Mouse (Mus musculus) heart, postnatal 10 days (tissue): Measurements from ENCODE around the gene Tbc1d25. TPM values are rescaled to one million over a fixed set of nuclear protein-coding genes. Genes with fewer than 3 reads are reported as not detected.

Source experiments
- DNase-seq, 2 experiments: peaks; one replicate each; pipeline ENCODE4 v3.0.0; 2021
- intact Hi-C: fragments of 180-260 bp; cut with DNase I; formaldehyde crosslinking; loops from one replicate; pipeline ENCODE4 v1.15.1; 2025
- total RNA-seq, 2 experiments: library from RNA; stranded (reverse); gene quantifications; 2 replicates each; pipeline ENCODE4 v1.2.3; 2021

Tbc1d25 gene
- total RNA-seq, 2 experiments from 2014 or later: 6.0 to 6.5 TPM

- intact Hi-C loops: loop anchor here (10.0 kb wide), 1 partner anchor 200 kb away; the partner anchor contains the start of gene Pcsk1n
- no peak for DNase-seq
These were observed 60.7 kb downstream of the Tbc1d25 start for GRCm38 (mm10) chrX:8115275-8115674.

DNA sequence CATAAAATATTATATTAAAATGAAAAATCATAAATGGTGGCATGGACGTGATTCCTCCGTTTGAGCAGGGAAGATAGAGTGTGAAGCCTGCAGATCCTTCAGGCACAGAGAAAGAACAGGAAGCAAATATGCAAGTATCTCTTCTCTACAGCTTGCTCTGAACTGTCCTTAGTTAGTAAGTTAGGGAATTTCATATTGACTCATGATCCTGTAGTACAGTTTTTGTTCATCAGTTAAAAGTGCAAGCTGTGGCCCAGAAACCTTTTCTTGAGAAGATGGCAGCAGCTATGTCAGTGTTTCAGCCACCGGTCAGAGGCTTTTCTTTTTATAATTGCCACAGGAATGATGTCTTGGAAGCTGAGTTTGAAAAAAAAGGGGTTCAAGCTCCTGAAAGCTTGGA is 71.0 kb downstream of the Tbc1d25 start:
- intact Hi-C loops: no loop called here
- no peak for DNase-seq

Other genes starting within 250 kb of the Tbc1d25 start
- gene Eras, start 247.6 kb downstream of the Tbc1d25 start, total RNA-seq: not detected
- 10 to 100 TPM; 21.5 to 23.7 TPM for gene Hdac6, start 228.3 kb downstream of the Tbc1d25 start, total RNA-seq
- not detected for gene Gata1, start 198.1 kb downstream of the Tbc1d25 start, total RNA-seq
- not detected for gene Glod5, start 157.7 kb downstream of the Tbc1d25 start, total RNA-seq
- 1 to 10 TPM; 8.3 to 8.8 TPM for gene Suv39h1, start 101.4 kb downstream of the Tbc1d25 start, total RNA-seq
- 1 to 10 TPM; 2.3 to 3.0 TPM for gene Was, start 85.7 kb downstream of the Tbc1d25 start, total RNA-seq
- gene Wdr13, start 43.3 kb downstream of the Tbc1d25 start, total RNA-seq: 10 to 100 TPM; 79.1 to 79.3 TPM
- gene Rbm3, start 30.3 kb downstream of the Tbc1d25 start, total RNA-seq: 100 to 1,000 TPM; 341 to 398 TPM
- gene Ebp, start 17.3 kb upstream of the Tbc1d25 start, total RNA-seq: 10 to 100 TPM; 22.8 to 26.1 TPM
- gene Porcn, start 30.3 kb upstream of the Tbc1d25 start, total RNA-seq: 1 to 10 TPM; 2.4 to 3.1 TPM
- gene Ftsj1, start 76.2 kb upstream of the Tbc1d25 start, total RNA-seq: 10 to 100 TPM; 13.3 to 13.7 TPM
- 1 to 10 TPM; 1.3 to 1.8 TPM for gene Slc38a5, start 95.0 kb upstream of the Tbc1d25 start, total RNA-seq
- not detected for gene Ssxb10, start 151.2 kb upstream of the Tbc1d25 start, total RNA-seq
- not detected for gene Ssxb9, start 190.8 kb upstream of the Tbc1d25 start, total RNA-seq
- gene Ssxb1, start 237.1 kb upstream of the Tbc1d25 start, total RNA-seq: not detected